Mouse (Mus musculus) ES-E14 (cell line): Measurements from ENCODE around the gene Tpd52l1.
"Not testable (repeated sequence)": the region's sequence is repeated elsewhere in the genome, so short reads cannot be mapped to it uniquely, and the experiment has no call there.

Experiments
- CHD2 ChIP-seq: IDR thresholded peaks from 2 replicates; pipeline ENCODE4 v1.6.1; 2014; ENCODE audit warnings: mild to moderate bottlenecking, low read depth, low read length, inconsistent platforms
- HCFC1 ChIP-seq: IDR thresholded peaks from 2 replicates; pipeline ENCODE4 v1.6.1; 2012; ENCODE audit warnings: low read length, inconsistent platforms, borderline replicate concordance; ENCODE audit not compliant: insufficient read depth
- MAFK ChIP-seq: IDR thresholded peaks from 2 replicates; pipeline ENCODE4 v1.6.1; 2014; ENCODE audit warnings: mild to moderate bottlenecking, low read depth, low read length, inconsistent platforms; ENCODE audit not compliant: insufficient read depth
- ZNF384 ChIP-seq: IDR thresholded peaks from 2 replicates; pipeline ENCODE4 v1.6.1; 2012; ENCODE audit warnings: low read depth, low read length, inconsistent platforms

- not testable (repeated sequence) for TF ChIP-seq CHD2, HCFC1, MAFK, ZNF384
Measured at GRCm38 (mm10) chr10:31370200-31370599, 75.6 kb downstream of the Tpd52l1 start.
